Mouse (Mus musculus): ENCODE data around the gene Slc16a5.

The Slc16a5 gene

DNA sequence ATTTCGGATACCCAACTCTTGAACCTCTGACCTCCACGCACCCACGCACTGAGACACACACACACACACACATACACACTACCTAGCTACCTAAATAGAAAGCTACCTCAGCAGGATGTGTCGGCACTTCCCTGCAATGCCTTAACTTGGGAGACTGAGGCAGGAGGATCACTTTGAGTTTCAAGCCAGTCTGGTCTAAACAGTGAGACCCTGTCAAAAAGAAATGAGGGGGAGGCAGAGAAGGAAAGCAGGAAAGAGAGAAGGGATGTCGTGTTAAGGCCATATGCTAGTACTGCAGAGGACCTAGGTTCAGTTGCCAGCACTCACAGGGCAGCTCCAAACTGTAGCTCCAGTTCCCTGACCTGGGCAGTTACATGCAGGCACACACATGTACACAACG lies 52.7 kb downstream of the Slc16a5 start:
- no peak for DNase-seq (ENCODE audit: low spot score in 2 of 2)

- no peak for DNase-seq (ENCODE audit: low spot score in 2 of 2)
These were observed 54.7 kb downstream of the Slc16a5 start for GRCm38 (mm10) chr11:115516942-115517341.

GRCm38 (mm10) chr11:115518693-115519092 lies 56.4 kb downstream of the Slc16a5 start:
- DNase-seq (ENCODE audit: low spot score in 2 of 2) = peak; percentile 45 to 69

GRCm38 (mm10) chr11:115519581-115519980 lies 57.3 kb downstream of the Slc16a5 start:
- DNase-seq (ENCODE audit: low spot score in 2 of 2) = no peak

DNA sequence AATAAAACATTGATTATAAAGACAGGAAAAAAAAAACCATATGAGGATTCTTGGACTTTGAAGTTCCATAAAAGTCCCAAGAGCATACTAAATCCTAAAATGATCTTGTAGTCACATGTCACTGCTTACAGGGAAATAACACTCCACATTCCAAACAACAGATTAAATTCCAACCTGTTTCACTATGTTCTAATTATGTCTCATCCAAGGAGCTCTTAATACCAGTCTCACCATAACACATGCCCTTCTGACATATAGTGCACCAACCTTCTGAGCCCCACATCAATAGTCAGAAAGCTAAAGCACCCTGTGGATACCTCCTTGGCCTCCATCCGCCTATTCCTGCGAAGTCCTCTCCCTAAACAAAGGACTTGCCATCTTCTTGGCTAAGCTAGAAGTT lies 57.9 kb downstream of the Slc16a5 start:
- no peak for DNase-seq (ENCODE audit: low spot score in 2 of 2)

GRCm38 (mm10) chr11:115521080-115521479 lies 58.8 kb downstream of the Slc16a5 start:
- no peak for DNase-seq (ENCODE audit: low spot score in 2 of 2)

DNA sequence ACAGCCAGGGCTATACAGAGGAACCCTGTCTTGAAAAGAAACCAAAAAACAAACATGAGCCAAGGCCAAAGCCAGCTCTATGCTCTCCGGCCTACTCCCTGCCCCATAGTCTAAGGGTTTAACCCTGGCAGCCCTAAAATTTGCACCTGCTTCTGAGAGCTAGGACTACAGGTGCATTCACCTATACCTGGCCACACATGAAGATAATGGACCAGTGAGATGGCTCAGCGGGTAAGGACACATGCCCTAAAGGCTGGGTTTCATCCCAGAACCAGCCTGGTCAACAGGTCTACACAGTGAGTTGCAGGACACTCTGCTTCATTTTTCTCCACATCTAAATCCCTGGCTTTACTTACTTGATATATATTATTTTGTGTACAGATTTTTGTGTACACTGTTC lies 60.0 kb downstream of the Slc16a5 start:
- no peak for DNase-seq (ENCODE audit: low spot score in 2 of 2)

DNA sequence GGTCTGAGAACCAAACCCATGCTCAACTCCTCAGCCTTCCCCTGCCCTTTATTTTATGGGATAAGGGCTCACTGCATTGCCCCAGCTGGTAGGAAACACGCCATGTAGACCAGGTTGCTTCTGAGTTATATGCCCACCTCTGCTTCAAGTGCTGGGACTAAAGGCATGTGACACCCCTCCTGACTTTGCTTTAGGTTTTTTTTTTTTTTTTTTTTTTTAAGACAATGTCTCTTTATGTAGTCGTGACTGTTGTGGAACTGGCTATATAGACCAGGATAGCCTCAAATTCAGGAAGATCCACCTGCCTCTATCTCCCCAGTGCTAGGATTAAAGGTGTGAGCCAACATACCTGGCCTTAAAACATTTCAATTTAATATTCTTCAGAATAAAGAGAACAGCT lies 60.4 kb downstream of the Slc16a5 start:
- no peak for DNase-seq (ENCODE audit: low spot score in 2 of 2)
